Mouse (Mus musculus): Measurements from ENCODE around the gene Tfg.

Tfg gene

DNA sequence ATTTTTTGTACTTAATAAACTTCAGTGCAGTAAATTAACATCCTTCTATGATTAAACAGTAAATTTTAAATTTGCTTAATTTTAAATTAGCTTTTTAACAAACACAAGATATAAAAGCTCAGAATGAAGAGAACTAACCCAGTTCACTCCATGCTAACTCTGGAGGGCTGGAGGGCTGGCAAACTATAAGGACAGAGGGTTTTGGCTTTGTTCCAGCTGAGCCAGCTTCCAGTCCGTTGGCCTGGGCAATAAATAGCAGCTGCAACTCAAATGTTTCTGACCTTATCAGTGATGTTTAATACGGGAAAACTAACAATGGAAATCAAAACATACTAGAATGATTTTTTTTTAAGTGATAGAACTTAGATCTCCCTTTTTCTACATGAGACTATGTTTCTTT, 72.0 kb downstream of the Tfg start:
- DNase-seq (ENCODE audit: low read depth), result no peak
